Comparison of ENCODE assay signal across 8 mouse cellular contexts in genomic region chr3:109782289-109782951, GRCm38 (mm10).
DNase-seq lines count a peak whose midpoint lies in the region; ATAC-seq and TF ChIP-seq lines count a peak whose summit lies in the region.

No protein-coding gene starts in this region.

- no peaks in the 10 kb centered on the region for H3K4me1 ChIP-seq in heart, adult 2 months (ENCODE audit: control insufficient read depth, insufficient read depth, low read length)
- H3K4me1 ChIP-seq in kidney, adult 2 months (ENCODE audit: control insufficient read depth, insufficient read depth, low read length) = no peaks in the 10 kb centered on the region
- H3K4me1 ChIP-seq in midbrain, embryonic 15.5 days = peaks cover 17% of the 10 kb centered on the region
- no peaks in the 10 kb centered on the region; the same call in 1 of the 2 replicates for H3K4me1 ChIP-seq in stomach, postnatal 0 days (replicated peaks; ENCODE audit: control insufficient read depth, insufficient read depth)

- 4% methylated on average over 27 of the region's 27 CpGs for WGBS in heart, adult 2 months
- 7% methylated on average over 27 of the region's 27 CpGs for WGBS in kidney, adult 2 months
- WGBS in midbrain, embryonic 15.5 days = 1% methylated on average over 27 of the region's 27 CpGs
- WGBS in stomach, postnatal 0 days = 5% methylated on average over 27 of the region's 27 CpGs

- no peak overlapping the region for H3K4me3 ChIP-seq in heart, adult 2 months
- no peak overlapping the region for H3K4me3 ChIP-seq in kidney, adult 2 months (ENCODE audit: insufficient read depth, low read depth, low read length)
- peak overlapping the region; percentile 37 for H3K4me3 ChIP-seq in midbrain, embryonic 15.5 days
- H3K4me3 ChIP-seq in stomach, postnatal 0 days (ENCODE audit: low read depth, low read length) = peak overlapping the region; percentile 37

- no peak overlapping the region for H3K9ac ChIP-seq in heart, adult 2 months (ENCODE audit: low read depth, low read length)
- peak overlapping the region; percentile 54 for H3K9ac ChIP-seq in midbrain, embryonic 15.5 days
- H3K9ac ChIP-seq in stomach, postnatal 0 days (ENCODE audit: low read length) = peak overlapping the region; percentile 47; the same call in 1 of the 2 replicates

- peak overlapping the region; percentile 66 for H3K4me2 ChIP-seq in midbrain, embryonic 15.5 days
- H3K4me2 ChIP-seq in stomach, postnatal 0 days (replicated peaks; ENCODE audit: low read depth) = peak overlapping the region; percentile 73

- H3K9me3 ChIP-seq in midbrain, embryonic 15.5 days = no peaks in the 10 kb centered on the region
- no peaks in the 10 kb centered on the region for H3K9me3 ChIP-seq in stomach, postnatal 0 days (ENCODE audit: control insufficient read depth, low read length)

- ATAC-seq in midbrain, embryonic 15.5 days (replicated peaks) = peak; percentile 92
- 0 out of 2 replicates have a peak, but pooled peaks have one; percentile 38 for ATAC-seq in stomach, postnatal 0 days (ENCODE audit: low FRiP score, low TSS enrichment)

- no peak for TF ChIP-seq EP300 in heart, adult 2 months (IDR thresholded peaks at IDR 0.05; ENCODE audit: insufficient read depth, low read depth, low read length)
- no peak for TF ChIP-seq EP300 in stomach, postnatal 0 days (optimal IDR thresholded peaks at IDR 0.05)

- DNase-seq in heart, adult 2 months = peak; percentile 6 to 18
- no peak for DNase-seq in heart, postnatal 25 days (ENCODE audit: low spot score)
- peak; percentile 83 for DNase-seq in embryo, embryonic 10 days (ENCODE audit: low spot score)
- DNase-seq in gastrocnemius, postnatal 10 days = peak; percentile 40
- DNase-seq in kidney, adult 2 months = peak; percentile 4
- DNase-seq in left cerebral cortex, postnatal 4 days = peak; percentile 60
- peak; percentile 31 for DNase-seq in stomach, postnatal 0 days (ENCODE audit: low spot score)

- no peaks in the 10 kb centered on the region for H3K36me3 ChIP-seq in heart, adult 2 months (ENCODE audit: control insufficient read depth, insufficient read depth, low read length)
- H3K36me3 ChIP-seq in kidney, adult 2 months (ENCODE audit: control insufficient read depth, insufficient read depth, low read length) = no peaks in the 10 kb centered on the region
- H3K36me3 ChIP-seq in midbrain, embryonic 15.5 days (replicated peaks) = no peaks in the 10 kb centered on the region
- H3K36me3 ChIP-seq in stomach, postnatal 0 days (ENCODE audit: control insufficient read depth, insufficient read depth, low read length) = no peaks in the 10 kb centered on the region

- TF ChIP-seq POLR2A in heart, adult 2 months (IDR thresholded peaks at IDR 0.05; ENCODE audit: insufficient read depth, low read depth, low read length) = no peak
- TF ChIP-seq POLR2A in kidney, adult 2 months (IDR thresholded peaks at IDR 0.05; ENCODE audit: low read depth, low read length) = no peak

- intact Hi-C loops in heart, adult 2 months (cut with DNase I) = no loop called here
- intact Hi-C loops in heart, postnatal 25 days (cut with DNase I) = no loop called here
- intact Hi-C loops in left cerebral cortex, postnatal 4 days (cut with DNase I) = no loop called here

- H3K79me2 ChIP-seq in heart, adult 2 months (replicated peaks; ENCODE audit: control insufficient read depth, insufficient read depth, low read length) = no peaks in the 10 kb centered on the region

- peak; percentile 15; the same call in 1 of the 2 replicates for TF ChIP-seq CTCF in heart, adult 2 months (IDR thresholded peaks at IDR 0.05)
- TF ChIP-seq CTCF in kidney, adult 2 months (conservative IDR thresholded peaks at IDR 0.05; ENCODE audit: insufficient read depth, insufficient read length, low read depth, low read length) = no peak
- TF ChIP-seq CTCF in stomach, postnatal 0 days (IDR thresholded peaks at IDR 0.05; ENCODE audit: low read depth) = peak; percentile 68

- no peaks in the 10 kb centered on the region; the same call in 1 of the 2 replicates for H3K27me3 ChIP-seq in heart, adult 2 months (ENCODE audit: control insufficient read depth, insufficient read depth, low read length)
- no peaks in the 10 kb centered on the region for H3K27me3 ChIP-seq in kidney, adult 2 months (replicated peaks; ENCODE audit: control insufficient read depth, insufficient read depth, low read length)
- H3K27me3 ChIP-seq in midbrain, embryonic 15.5 days (replicated peaks) = no peaks in the 10 kb centered on the region
- no peaks in the 10 kb centered on the region for H3K27me3 ChIP-seq in stomach, postnatal 0 days (ENCODE audit: control insufficient read depth, insufficient read depth, low read length)

- H3K27ac ChIP-seq in heart, adult 2 months = no peak overlapping the region
- H3K27ac ChIP-seq in kidney, adult 2 months (ENCODE audit: insufficient read depth, low read depth, low read length) = no peak overlapping the region
- peak overlapping the region; percentile 88 for H3K27ac ChIP-seq in midbrain, embryonic 15.5 days
- no peak overlapping the region for H3K27ac ChIP-seq in stomach, postnatal 0 days (replicated peaks)

Comparison
In these comparisons a context has a peak if more than half of its experiments do, and no peak if none do; other contexts are left out.
1. H3K4me3 ChIP-seq: peak in midbrain, embryonic 15.5 days (single experiment) and stomach, postnatal 0 days (single experiment); none in heart, adult 2 months (single experiment) and kidney, adult 2 months (single experiment).